Mouse (Mus musculus) embryonic fibroblast, embryonic 13.5 days (primary cell): ENCODE data around the gene Csrp1.

Experiments used
- CTCF ChIP-seq: IDR thresholded peaks from 2 replicates; pipeline ENCODE4 v1.5.1; 2011; ENCODE audit warnings: mild to moderate bottlenecking, control low read depth, low read length, moderate library complexity, borderline replicate concordance; ENCODE audit not compliant: insufficient read depth
- POLR2A ChIP-seq: IDR thresholded peaks from 2 replicates; pipeline ENCODE4 v1.6.1; 2011; ENCODE audit warnings: low read depth, mild to moderate bottlenecking, control low read depth, low read length, moderate library complexity

DNA sequence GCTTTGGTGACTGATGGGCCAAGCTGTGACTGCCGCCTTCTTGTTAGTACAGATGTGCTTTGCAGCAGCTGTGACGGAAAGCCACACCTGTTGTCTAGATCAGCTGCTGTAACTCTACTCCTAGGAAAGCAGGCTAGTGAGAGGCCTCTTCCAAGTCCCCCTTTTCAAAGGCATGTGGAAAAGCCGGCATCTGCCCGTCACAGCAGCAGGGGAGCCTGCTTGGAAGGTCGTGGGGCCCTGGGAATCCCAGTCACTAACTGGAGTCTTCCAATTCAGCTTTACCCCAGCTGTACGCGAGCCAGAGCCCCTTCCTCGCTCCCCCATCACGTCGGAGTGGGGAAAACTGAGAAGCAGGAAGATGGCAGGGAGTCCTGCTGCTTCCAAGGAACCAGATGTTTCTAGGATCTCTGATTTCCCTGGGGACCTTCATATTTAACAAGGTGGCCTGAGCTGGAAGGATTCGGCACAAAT lies 21.4 kb upstream of the Csrp1 start:
- TF ChIP-seq CTCF (no peak), POLR2A (no peak)
